Mouse (Mus musculus): Measurements from ENCODE around the gene Taok3. TPM values are rescaled to one million over a fixed set of nuclear protein-coding genes. Genes with fewer than 3 reads are reported as not detected.

Taok3 gene
- total and polyA plus RNA-seq, 3 experiments, result 32.1 to 79.2 TPM; not detected in 1

GRCm38 (mm10) chr5:117236540-117236939, 116.6 kb downstream of the Taok3 start:
- H3K27me3 ChIP-seq (ENCODE audit: control insufficient read depth in 1 of 2, insufficient read depth in 2 of 2, low read length in 2 of 2), result no peaks in the 10 kb centered on the region
- H3K4me1 ChIP-seq (ENCODE audit: control insufficient read depth in 1 of 2, insufficient read depth in 2 of 2, low read length in 2 of 2), result no peaks in the 10 kb centered on the region
- peak; percentile 17 for DNase-seq (ENCODE audit: low read depth, low spot score)
- no peak for TF ChIP-seq ZC3H11A (IDR thresholded peaks at IDR 0.05; ENCODE audit: low read depth, low read length)
- TF ChIP-seq KAT2A (conservative IDR thresholded peaks at IDR 0.05; ENCODE audit: low read depth, low read length), result no peak
- no peak for TF ChIP-seq USF1 (IDR thresholded peaks at IDR 0.05; ENCODE audit: low read depth, low read length)
- no peak for TF ChIP-seq POLR2A (IDR thresholded peaks at IDR 0.05; ENCODE audit: control insufficient read depth in 1 of 2, insufficient read depth in 1 of 2, low read depth in 1 of 2, low read length in 2 of 2, poor library complexity in 1 of 2)
- no peak for TF ChIP-seq RAD21 (IDR thresholded peaks at IDR 0.05; ENCODE audit: low read depth, low read length)
- no peak for TF ChIP-seq CHD1 (IDR thresholded peaks at IDR 0.05; ENCODE audit: low read depth, low read length)
- no peak for TF ChIP-seq MAFK (IDR thresholded peaks at IDR 0.05; ENCODE audit: borderline replicate concordance, low read depth, low read length)
- TF ChIP-seq RCOR1 (IDR thresholded peaks at IDR 0.05; ENCODE audit: low read depth, low read length), result no peak
- TF ChIP-seq MAX (IDR thresholded peaks at IDR 0.05; ENCODE audit: low read length), result no peak
- no peak for TF ChIP-seq NRF1 (IDR thresholded peaks at IDR 0.05; ENCODE audit: insufficient read depth, low read depth, low read length, poor library complexity, severe bottlenecking)
- no peak for TF ChIP-seq USF2 (IDR thresholded peaks at IDR 0.05; ENCODE audit: borderline replicate concordance in 1 of 2, insufficient read depth in 1 of 2, low read depth in 1 of 2, low read length in 2 of 2)
- no peak for TF ChIP-seq HCFC1 (IDR thresholded peaks at IDR 0.05; ENCODE audit: low read depth, low read length)
- TF ChIP-seq JUND (IDR thresholded peaks at IDR 0.05; ENCODE audit: low read depth, low read length), result no peak
- TF ChIP-seq EP300 (IDR thresholded peaks at IDR 0.05; ENCODE audit: low read depth in 1 of 2, low read length in 2 of 2), result no peak
- TF ChIP-seq ZMIZ1 (IDR thresholded peaks at IDR 0.05; ENCODE audit: low read depth, low read length), result no peak
- TF ChIP-seq MAZ (IDR thresholded peaks at IDR 0.05; ENCODE audit: low read depth, low read length), result no peak
- H3K36me3 ChIP-seq (ENCODE audit: control insufficient read depth in 1 of 2, insufficient read depth in 2 of 2, low read length in 2 of 2), result peaks cover 0 to 12% of the 10 kb centered on the region in 2 experiments; a peak in 2 of 4 replicates
- H3K9me3 ChIP-seq (replicated peaks; ENCODE audit: insufficient read depth, low read length), result no peaks in the 10 kb centered on the region
- no peak overlapping the region for H3K27ac ChIP-seq (ENCODE audit: control insufficient read depth, low read depth, low read length)
- no peaks in the 10 kb centered on the region for H3K79me2 ChIP-seq (ENCODE audit: control insufficient read depth, insufficient read depth, low read length, poor library complexity)
- H3K4me3 ChIP-seq (ENCODE audit: control insufficient read depth in 1 of 2, insufficient read depth in 1 of 2, low read depth in 2 of 2, low read length in 2 of 2), result no peak overlapping the region
- H3K9ac ChIP-seq (ENCODE audit: control insufficient read depth, low read depth, low read length, poor library complexity, severe bottlenecking), result no peak overlapping the region

DNA sequence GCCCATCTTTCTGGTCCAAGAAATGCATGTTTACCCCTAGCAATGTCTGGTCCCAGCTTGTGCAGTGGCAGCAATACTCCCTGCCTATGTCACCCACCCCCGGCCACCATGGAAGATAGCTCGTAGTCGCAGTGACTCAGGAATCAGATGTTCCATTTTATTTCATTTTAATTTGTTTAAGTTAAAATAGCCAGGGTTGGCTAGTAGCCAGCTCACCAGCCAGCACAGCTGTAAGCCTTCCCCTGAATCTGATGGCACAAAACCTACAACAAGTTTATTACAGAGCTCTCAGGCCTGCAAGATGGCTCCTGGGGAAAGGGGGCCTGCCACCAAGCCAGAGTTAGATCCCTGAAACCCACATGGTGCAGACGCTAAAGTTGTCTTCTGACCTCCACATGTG, 119.2 kb downstream of the Taok3 start:
- TF ChIP-seq EP300 (IDR thresholded peaks at IDR 0.05; ENCODE audit: low read depth in 1 of 2, low read length in 2 of 2), result no peak
- TF ChIP-seq ZKSCAN1 (IDR thresholded peaks at IDR 0.05; ENCODE audit: low read depth, low read length), result no peak
- no peak for TF ChIP-seq RAD21 (IDR thresholded peaks at IDR 0.05; ENCODE audit: low read depth, low read length)
- TF ChIP-seq MAZ (IDR thresholded peaks at IDR 0.05; ENCODE audit: low read depth, low read length), result no peak
- H3K36me3 ChIP-seq (ENCODE audit: control insufficient read depth in 1 of 2, insufficient read depth in 2 of 2, low read length in 2 of 2), result peaks cover 3 to 13% of the 10 kb centered on the region in 2 experiments

More for the DNA sequence above, 119.2 kb downstream of the Taok3 start:
- H3K4me3 ChIP-seq (ENCODE audit: control insufficient read depth in 1 of 2, insufficient read depth in 1 of 2, low read depth in 2 of 2, low read length in 2 of 2), result no peak overlapping the region
- no peak overlapping the region for H3K9ac ChIP-seq (ENCODE audit: control insufficient read depth, low read depth, low read length, poor library complexity, severe bottlenecking)
- DNase-seq (ENCODE audit: low read depth, low spot score), result no peak
- no peak overlapping the region for H3K27ac ChIP-seq (ENCODE audit: control insufficient read depth, low read depth, low read length)
- no peaks in the 10 kb centered on the region for H3K9me3 ChIP-seq (replicated peaks; ENCODE audit: insufficient read depth, low read length)
- H3K4me1 ChIP-seq (ENCODE audit: control insufficient read depth in 1 of 2, insufficient read depth in 2 of 2, low read length in 2 of 2), result peaks cover 0 to 4% of the 10 kb centered on the region in 2 experiments; a peak in 1 of 4 replicates
- no peaks in the 10 kb centered on the region for H3K79me2 ChIP-seq (ENCODE audit: control insufficient read depth, insufficient read depth, low read length, poor library complexity)
- H3K27me3 ChIP-seq (ENCODE audit: control insufficient read depth in 1 of 2, insufficient read depth in 2 of 2, low read length in 2 of 2), result no peaks in the 10 kb centered on the region
